Mouse (Mus musculus) heart, embryonic 11.5 days (tissue): Measurements from ENCODE around the gene Mpp6. TPM values are rescaled to one million over a fixed set of nuclear protein-coding genes. Genes with fewer than 3 reads are reported as not detected.

ENCODE experiments used
- ATAC-seq: fragments of 200-750 bp; cut with Nextera tagmentation; replicated peaks from 2 replicates; pipeline ENCODE4 v1.8.0; 2017; ENCODE audit warnings: moderate library complexity; ENCODE audit not compliant: insufficient number of reproducible peaks, low FRiP score, low TSS enrichment
- H3K27ac ChIP-seq: fragments of 300-500 bp; sonication (generic); 2 replicates; pipeline ENCODE4 v1.5.1; 2014; ENCODE audit warnings: mild to moderate bottlenecking, low read depth, low read length
- H3K27me3 ChIP-seq: fragments of 300-500 bp; sonication (generic); 2 replicates; pipeline ENCODE4 v1.6.1; 2014; ENCODE audit warnings: mild to moderate bottlenecking, low read length, mixed read lengths; ENCODE audit not compliant: control insufficient read depth, insufficient read depth
- H3K36me3 ChIP-seq: fragments of 300-500 bp; sonication (generic); 2 replicates; pipeline ENCODE4 v1.6.1; 2014; ENCODE audit warnings: mild to moderate bottlenecking, low read length, moderate library complexity, mixed read lengths; ENCODE audit not compliant: control insufficient read depth, insufficient read depth
- H3K4me1 ChIP-seq: fragments of 300-500 bp; sonication (generic); 2 replicates; pipeline ENCODE4 v1.6.1; 2014; ENCODE audit warnings: low read length; ENCODE audit not compliant: control insufficient read depth, insufficient read depth
- H3K4me2 ChIP-seq: fragments of 300-500 bp; sonication (generic); 2 replicates; pipeline ENCODE4 v1.6.1; 2014; ENCODE audit warnings: mild to moderate bottlenecking, moderate library complexity
- H3K4me3 ChIP-seq: fragments of 300-500 bp; sonication (generic); 2 replicates; pipeline ENCODE4 v1.5.1; 2014; ENCODE audit warnings: low read depth, low read length
- H3K9ac ChIP-seq: fragments of 300-500 bp; sonication (generic); 2 replicates; pipeline ENCODE4 v1.6.1; 2014; ENCODE audit warnings: mild to moderate bottlenecking, low read depth, low read length, moderate library complexity
- H3K9me3 ChIP-seq: fragments of 300-500 bp; sonication (generic); replicated peaks from 2 replicates; pipeline ENCODE4 v1.6.1; 2016; ENCODE audit warnings: low read length; ENCODE audit not compliant: control insufficient read depth
- WGBS: fragments of 180-500 bp; shearing (Covaris S2); extraction: QIAGEN DNeasy Blood & Tissue Kit; methylation state at CpG from one replicate; pipeline ENCODE4 v1.1.7; 2014; ENCODE audit not compliant: insufficient replicate concordance; 5-methylcytosine and 5-hydroxymethylcytosine counted together
- polyA plus RNA-seq: library from polyadenylated mRNA; unstranded; fragments of >200 nt; fragmentation: Nextera tagmentation; extraction: Ambion mirVana; gene quantifications from 2 replicates; pipeline ENCODE4 v1.2.1, GENCODE M21; 2014

Mpp6 gene
- polyA plus RNA-seq, 1 experiment from 2014 or later: 60.8 TPM

DNA sequence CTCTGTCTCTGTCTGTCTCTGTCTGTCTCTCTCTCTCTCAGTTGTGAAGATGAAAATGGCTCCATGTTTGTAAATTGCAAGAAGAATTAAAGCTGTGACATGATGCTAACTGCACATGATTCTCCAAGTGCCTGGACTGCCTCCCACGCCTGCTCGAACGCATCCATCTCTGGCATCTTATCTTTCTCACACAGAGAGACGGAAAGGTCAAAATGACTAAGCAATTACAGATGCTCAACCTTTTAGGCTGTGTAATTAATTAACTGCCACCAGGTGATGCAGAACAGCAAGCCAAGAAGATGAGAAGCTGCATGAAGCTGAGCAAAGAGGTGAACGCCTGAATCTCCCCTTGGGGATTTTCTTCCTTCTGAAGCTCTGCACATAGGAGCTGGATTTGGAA is 130.4 kb downstream of the Mpp6 start:
- Histone ChIP-seq H3K9ac (no peak overlapping the region), H3K36me3 (no peaks in the 10 kb centered on the region), H3K4me3 (no peak overlapping the region), H3K4me2 (no peak overlapping the region), H3K27ac (no peak overlapping the region), H3K9me3 (no peaks in the 10 kb centered on the region), H3K27me3 (no peaks in the 10 kb centered on the region), H3K4me1 (no peaks in the 10 kb centered on the region)
- no peak for ATAC-seq
- 58% methylated on average over 5 of the region's 5 CpGs for WGBS

DNA sequence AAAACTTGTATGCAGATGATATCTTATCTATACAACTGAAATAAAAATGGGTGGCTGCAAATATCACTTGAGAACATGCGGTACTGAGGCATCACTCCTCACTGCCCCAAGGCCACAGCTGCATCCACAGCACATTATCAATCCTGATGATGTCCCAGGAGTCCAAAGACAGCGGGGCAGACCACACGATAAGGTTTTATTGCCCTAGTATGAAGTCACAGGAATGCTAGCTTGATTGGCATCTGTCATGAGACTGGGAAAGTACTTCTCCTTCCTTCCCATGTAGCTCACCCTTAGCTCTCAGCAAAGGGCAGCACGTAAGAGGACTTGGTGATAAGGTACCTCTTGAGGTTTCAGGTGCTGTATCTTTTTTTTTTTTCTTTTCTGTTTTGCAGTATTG is 134.1 kb downstream of the Mpp6 start:
- Histone ChIP-seq H3K9ac (no peak overlapping the region), H3K4me1 (no peaks in the 10 kb centered on the region), H3K4me2 (no peak overlapping the region), H3K9me3 (no peaks in the 10 kb centered on the region), H3K27ac (no peak overlapping the region), H3K27me3 (no peaks in the 10 kb centered on the region), H3K4me3 (no peak overlapping the region), H3K36me3 (no peaks in the 10 kb centered on the region)
- WGBS: 72% methylated on average over 4 of the region's 4 CpGs
- ATAC-seq: no peak

DNA sequence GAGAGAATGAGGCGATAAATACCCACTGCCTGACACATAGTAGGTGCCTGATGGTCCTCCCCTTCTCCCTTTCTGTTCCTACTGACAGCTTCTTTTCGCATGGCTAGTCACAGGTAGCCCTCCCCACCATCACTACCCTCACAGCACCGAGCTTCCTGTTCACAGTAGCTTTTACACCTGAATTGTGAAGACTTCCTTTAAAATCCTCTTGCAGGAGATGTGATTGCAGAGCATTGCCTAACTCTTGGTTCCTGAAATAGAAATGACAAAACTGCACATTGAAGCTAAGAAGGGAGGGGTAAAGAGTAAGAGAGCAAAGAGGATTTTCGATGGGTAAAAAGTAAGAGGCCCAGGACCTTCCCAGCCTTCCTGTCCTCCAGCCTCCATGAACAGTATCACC is 134.9 kb downstream of the Mpp6 start:
- no peak overlapping the region for H3K27ac ChIP-seq
- ATAC-seq: no peak
- no peaks in the 10 kb centered on the region for H3K9me3 ChIP-seq
- no peak overlapping the region for H3K4me2 ChIP-seq
- no peak overlapping the region for H3K4me3 ChIP-seq
- no peaks in the 10 kb centered on the region for H3K4me1 ChIP-seq
- no peaks in the 10 kb centered on the region for H3K27me3 ChIP-seq
- no peaks in the 10 kb centered on the region for H3K36me3 ChIP-seq
- WGBS: 64% methylated on average over 4 of the region's 4 CpGs
- H3K9ac ChIP-seq: no peak overlapping the region

DNA sequence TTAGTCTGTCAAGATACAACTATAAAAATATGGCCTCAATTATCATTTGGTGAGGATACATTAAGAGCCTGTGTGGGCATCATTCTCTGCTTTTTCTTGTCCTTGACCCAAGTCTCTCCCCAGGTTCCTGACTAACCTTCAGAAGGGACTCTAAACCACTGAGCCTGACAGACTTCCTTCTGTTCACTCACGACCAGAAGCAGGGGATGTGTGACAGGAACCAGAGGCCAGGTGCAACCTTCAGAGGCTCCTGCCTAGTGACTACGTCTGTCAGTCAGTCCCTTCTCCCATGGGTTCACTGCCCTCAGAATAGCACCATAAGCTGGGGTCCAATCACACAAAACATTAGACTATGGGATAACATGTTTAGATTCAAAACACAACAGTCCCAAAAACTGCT is 137.3 kb downstream of the Mpp6 start:
- Histone ChIP-seq H3K36me3 (no peaks in the 10 kb centered on the region), H3K27me3 (no peaks in the 10 kb centered on the region), H3K4me2 (no peak overlapping the region), H3K9ac (no peak overlapping the region), H3K9me3 (no peaks in the 10 kb centered on the region), H3K4me1 (no peaks in the 10 kb centered on the region), H3K4me3 (no peak overlapping the region), H3K27ac (no peak overlapping the region)
- no peak for ATAC-seq
- 48% methylated on average over 2 of the region's 2 CpGs for WGBS

DNA sequence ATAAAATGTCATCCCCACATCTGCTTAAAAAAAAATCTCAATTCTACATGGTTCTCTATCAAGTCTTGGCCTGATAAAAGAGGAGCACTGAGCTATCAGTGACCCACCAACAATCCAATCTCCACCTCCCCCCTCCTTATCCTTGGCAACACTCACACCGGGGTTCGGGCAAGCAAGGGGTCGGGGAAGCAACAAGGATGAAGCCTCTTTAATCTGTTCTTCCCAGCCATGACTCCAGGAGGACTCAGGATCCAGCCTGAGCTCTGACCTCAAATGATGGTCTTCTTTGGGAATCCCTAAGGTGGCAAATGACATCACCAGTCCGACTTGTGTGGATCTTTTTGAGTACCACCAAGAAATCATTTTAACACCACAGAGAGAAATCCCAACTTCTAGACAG is 137.8 kb downstream of the Mpp6 start:
- Histone ChIP-seq H3K4me1 (no peaks in the 10 kb centered on the region), H3K27ac (no peak overlapping the region), H3K36me3 (no peaks in the 10 kb centered on the region), H3K27me3 (no peaks in the 10 kb centered on the region), H3K4me2 (no peak overlapping the region), H3K9me3 (no peaks in the 10 kb centered on the region), H3K4me3 (no peak overlapping the region), H3K9ac (no peak overlapping the region)
- no peak for ATAC-seq
- 74% methylated on average over 4 of the region's 4 CpGs for WGBS

Other genes starting within 250 kb of the Mpp6 start
- 29.0 and 32.4 TPM in 2 replicates for gene Gsdme, start 153.6 kb downstream of the Mpp6 start, polyA plus RNA-seq